Mouse (Mus musculus): ENCODE data around the gene Arrdc4.

DNA sequence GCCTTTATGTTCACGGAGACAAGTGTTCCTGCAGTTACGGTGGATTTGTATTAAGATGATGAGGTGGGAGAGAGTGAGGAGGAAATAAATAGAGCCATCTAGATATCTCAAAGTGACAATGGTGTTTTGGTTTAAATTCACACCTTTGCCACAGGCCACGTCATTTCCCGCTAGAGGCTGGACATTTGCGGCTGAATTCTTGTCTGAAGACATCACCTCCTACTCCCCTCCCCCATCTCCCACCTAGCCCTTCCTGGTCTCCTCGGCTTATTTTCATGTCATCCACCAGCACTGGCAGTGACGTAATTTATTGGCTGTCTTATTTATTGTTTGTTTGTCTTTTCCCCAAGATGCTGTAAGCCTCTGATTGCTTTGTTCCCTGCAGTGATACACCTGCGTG lies 32.1 kb downstream of the Arrdc4 start:
- no peak for TF ChIP-seq CTCF (IDR thresholded peaks at IDR 0.05; ENCODE audit: borderline replicate concordance, extremely low read depth, insufficient read depth, insufficient read length)
- no peak for TF ChIP-seq POLR2A (IDR thresholded peaks at IDR 0.05; ENCODE audit: borderline replicate concordance, extremely low read depth, insufficient read depth, insufficient read length, poor library complexity, severe bottlenecking)

Measured in brain, embryonic 14.5 days (tissue).